Mouse (Mus musculus) embryo, embryonic 11 days (tissue): ENCODE measurements around the gene Mgat5b.

ENCODE experiments used
- DNase-seq: peaks from one replicate; pipeline ENCODE4 v3.0.0-alpha.2; 2015

Mgat5b gene

GRCm38 (mm10) chr11:116919186-116920020, 740 bp downstream of the Mgat5b start:
- peak; percentile 56 for DNase-seq

- DNase-seq: peak; percentile 77
Observed at GRCm38 (mm10) chr11:116920746-116921145, 2.1 kb downstream of the Mgat5b start.

- DNase-seq: no peak
Observed at GRCm38 (mm10) chr11:116922058-116922457, 3.4 kb downstream of the Mgat5b start.

DNA sequence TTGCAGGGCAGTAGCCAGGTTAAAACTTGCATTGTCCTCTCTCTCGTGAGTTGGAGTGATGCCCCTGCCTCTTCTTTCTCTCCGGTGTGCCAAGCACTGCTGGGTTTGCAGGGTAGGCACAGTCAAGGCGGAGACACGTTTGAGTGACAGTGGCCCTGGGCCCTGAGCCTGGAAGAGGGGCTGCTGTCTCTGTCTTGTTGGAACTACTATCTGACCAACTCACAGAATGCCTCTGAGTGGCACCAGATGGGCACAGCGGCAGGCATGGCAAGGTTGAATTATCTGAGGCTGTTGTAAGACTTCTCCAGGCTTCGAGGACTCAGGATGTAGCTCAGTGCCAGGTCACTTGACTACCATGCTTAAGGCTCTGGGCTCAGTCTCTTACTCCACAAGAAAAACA, 9.4 kb downstream of the Mgat5b start:
- no peak for DNase-seq

GRCm38 (mm10) chr11:116934862-116935261, 16.2 kb downstream of the Mgat5b start:
- no peak for DNase-seq

DNA sequence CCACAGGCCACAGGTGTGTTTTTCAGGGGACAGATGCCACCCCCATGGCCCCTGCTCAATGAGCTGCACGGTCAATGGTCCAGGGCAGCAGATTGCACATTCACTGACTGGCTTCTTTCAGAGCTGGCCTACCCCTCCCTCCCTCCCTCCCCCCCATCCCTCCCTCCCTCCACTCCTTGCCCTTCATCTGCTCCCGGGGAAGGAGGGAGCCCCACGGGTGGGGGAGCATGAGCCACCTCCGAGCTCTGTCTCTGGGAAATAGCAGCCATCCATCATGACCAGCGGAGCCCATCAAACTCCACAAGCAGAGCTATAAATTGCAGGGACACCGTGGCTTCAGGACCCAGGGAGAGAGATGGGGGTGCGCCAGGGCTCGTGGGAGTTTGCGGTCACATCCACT, 16.7 kb downstream of the Mgat5b start:
- DNase-seq: peak; percentile 48

- no peak for DNase-seq
Observed at GRCm38 (mm10) chr11:116935917-116936316, 17.3 kb downstream of the Mgat5b start.

DNA sequence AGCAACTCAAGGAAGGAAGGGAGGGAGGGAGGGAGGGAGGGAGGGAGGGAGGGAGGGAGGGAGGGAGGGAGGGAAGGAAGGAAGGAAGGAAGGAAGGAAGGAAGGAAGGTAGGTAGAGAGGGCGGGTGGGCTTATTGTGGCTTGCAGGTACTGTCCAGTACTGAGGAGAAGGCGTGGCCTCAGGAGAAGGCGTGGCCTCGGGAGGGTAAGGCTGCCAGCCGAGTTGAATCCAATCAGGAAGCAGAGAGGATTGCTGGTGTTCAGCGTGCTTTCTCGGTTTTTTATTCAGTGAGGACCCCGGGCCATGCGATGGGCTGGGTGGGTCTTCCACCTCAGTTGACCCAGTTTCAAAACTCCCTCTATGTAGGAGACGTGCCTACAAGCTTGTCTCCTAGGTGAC, 18.5 kb downstream of the Mgat5b start:
- no peak for DNase-seq

- DNase-seq: peak; percentile 71
Observed at GRCm38 (mm10) chr11:116940088-116940855, 21.6 kb downstream of the Mgat5b start.

DNA sequence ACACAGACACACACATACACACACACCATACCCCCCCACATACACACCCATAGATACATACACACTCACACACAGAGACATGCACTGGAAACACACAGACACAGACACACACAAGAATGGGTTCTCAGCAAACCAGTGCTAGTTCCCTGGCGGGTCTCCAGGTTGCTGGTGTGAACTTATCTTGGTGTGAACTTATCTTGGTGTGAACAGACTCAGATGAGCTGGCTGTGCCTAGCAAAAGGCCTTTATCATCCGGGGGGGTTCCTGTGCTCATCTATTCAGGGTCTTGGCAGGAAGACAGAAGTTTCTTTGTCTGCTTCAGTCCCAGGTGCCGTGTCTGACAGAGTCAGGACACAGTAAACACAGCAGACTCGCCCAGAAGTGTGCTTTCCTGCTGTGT, 25.7 kb downstream of the Mgat5b start:
- DNase-seq: no peak

- no peak for DNase-seq
Observed at GRCm38 (mm10) chr11:116949832-116950231, 31.2 kb downstream of the Mgat5b start.

DNA sequence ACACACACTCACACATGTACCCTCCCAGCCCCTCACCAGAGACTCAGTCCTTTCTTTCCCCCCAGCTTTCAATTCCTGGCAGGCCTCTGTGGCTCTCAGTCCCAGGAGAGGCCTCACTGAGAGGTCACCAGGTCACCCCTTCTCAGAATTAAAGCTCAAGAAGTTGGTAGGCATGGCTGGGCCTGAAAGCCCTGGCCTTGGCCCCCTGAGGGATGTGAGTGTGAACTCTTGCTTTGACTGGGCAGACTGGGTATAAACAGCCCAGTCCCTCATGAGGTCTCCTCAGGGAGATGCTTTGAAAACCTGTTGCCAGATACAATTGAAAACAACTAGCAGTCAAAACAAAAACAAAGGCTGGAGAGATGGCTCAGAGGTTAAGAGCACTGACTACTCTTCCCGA, 32.8 kb downstream of the Mgat5b start:
- DNase-seq: no peak

- DNase-seq: no peak
Observed at GRCm38 (mm10) chr11:116954231-116955118, 35.8 kb downstream of the Mgat5b start.

DNA sequence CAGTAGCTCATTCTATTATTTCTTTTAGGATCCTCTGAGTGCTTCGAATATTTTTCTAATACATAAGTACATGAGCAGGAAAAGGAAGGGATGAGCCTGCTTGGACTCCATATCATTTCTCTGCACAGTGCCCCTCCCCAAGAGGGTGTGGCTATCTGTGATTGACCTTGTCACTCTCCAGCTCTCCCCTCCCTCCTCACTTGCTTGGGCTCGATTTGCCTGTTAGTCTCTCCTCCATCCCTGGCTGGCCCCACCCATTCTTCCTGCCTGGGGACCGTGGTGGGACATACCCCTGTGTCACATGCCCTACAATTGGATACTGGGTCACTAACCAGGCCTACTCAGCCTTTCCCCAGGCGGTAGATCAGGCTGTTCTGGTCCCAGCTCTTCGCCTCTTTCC, 39.9 kb downstream of the Mgat5b start:
- no peak for DNase-seq

GRCm38 (mm10) chr11:116965061-116965460, 46.4 kb downstream of the Mgat5b start:
- no peak for DNase-seq

DNA sequence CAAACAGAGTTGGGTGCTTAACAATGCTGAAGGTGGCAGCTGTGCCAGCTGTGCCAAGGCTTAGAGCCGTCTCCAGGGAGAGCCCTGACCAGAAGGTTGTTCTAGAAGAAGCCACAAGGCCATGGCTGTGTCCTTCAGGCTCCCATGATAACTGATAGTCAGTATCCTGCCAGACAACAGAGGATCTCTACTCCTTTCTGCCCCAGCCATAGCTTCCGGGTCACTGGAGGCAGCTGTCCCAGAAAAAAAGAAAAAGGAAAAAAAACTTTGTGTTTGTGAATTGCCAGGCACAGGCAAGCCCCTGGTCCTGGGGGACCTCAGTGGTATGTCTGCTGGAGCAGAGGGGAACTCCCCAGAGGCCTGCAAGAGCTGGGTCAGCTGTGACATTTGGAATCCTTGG, 47.3 kb downstream of the Mgat5b start:
- DNase-seq: no peak

GRCm38 (mm10) chr11:116968586-116968985, 49.9 kb downstream of the Mgat5b start:
- no peak for DNase-seq

DNA sequence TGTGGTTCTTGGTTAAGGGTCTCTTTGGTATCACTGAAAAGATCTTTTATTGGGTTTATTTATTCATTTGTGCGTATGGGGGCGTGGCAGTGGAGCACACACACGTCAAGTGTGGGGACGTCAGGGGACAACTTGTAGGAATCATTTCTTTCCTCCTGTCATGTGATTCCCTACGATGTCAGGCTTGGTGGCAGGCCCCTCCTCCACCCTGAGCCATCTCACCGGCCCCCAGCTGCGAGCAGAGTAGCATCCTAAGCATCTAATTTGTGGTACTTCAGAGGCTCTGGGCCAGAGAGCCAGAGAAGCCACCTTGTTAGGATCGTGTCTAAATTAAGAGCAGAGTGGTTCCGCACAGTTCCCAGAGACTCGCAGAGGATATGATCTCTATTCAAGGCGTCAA, 50.8 kb downstream of the Mgat5b start:
- no peak for DNase-seq

GRCm38 (mm10) chr11:116970847-116971246, 52.2 kb downstream of the Mgat5b start:
- no peak for DNase-seq

DNA sequence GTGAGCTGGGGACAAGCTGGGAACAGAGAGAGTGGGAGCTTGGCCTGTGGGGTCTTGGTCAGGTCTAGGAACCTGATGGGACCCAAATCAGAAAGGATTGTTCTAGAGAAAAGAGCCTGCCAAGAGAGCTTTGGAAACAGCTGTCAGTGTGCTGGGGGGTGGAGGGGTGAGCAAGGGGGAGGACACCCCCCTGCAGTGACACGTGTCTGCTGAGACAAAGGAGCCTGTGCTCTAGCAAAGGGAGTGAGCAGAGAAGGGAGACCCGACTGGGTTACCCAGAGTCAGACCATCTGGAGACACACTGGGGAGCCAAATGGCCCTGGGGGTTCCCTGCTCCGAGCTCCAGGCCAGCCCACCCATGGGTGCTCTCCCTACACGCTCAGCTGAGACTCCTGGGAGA, 54.2 kb downstream of the Mgat5b start:
- no peak for DNase-seq

DNA sequence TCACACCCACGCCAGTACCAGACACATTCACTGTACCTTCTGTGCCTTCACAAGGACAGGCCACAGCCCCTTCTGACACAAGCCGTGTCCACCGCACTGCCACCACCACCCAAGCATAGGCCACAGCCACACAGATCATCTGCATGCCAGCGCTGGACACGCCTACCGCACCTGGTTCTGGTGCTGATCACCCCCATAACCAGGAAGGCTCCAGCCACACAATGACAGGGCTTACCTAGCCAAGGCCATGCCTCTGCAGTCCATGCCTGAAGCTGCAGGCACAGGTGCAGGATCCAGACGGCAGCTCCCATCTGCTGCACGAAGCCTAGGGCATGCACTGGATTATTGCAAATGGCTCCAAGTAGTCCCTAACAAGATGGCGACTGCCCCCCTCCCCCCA, 54.8 kb downstream of the Mgat5b start:
- DNase-seq: no peak

- DNase-seq: no peak
Observed at GRCm38 (mm10) chr11:116974341-116974740, 55.7 kb downstream of the Mgat5b start.

GRCm38 (mm10) chr11:116980313-116980712, 61.6 kb downstream of the Mgat5b start:
- peak; percentile 37 for DNase-seq
